Mouse (Mus musculus) embryonic facial prominence, embryonic 10.5 days (tissue): ENCODE results near the gene Patj. TPM values are rescaled to one million over a fixed set of nuclear protein-coding genes. Genes with fewer than 3 reads are reported as not detected.

Source experiments
- DNase-seq: peaks from one replicate; pipeline ENCODE4 v3.0.0-alpha.2; 2017; ENCODE audit warnings: low spot score
- H3K27ac ChIP-seq: fragments of 300-500 bp; sonication (generic); replicated peaks from 2 replicates; pipeline ENCODE4 v1.5.1; 2016; ENCODE audit warnings: mild to moderate bottlenecking
- H3K27me3 ChIP-seq: fragments of 300-500 bp; sonication (generic); replicated peaks from 2 replicates; pipeline ENCODE4 v1.6.1; 2016; ENCODE audit warnings: low read depth, mild to moderate bottlenecking; ENCODE audit not compliant: poor library complexity, severe bottlenecking
- H3K36me3 ChIP-seq: fragments of 300-500 bp; sonication (generic); replicated peaks from 2 replicates; pipeline ENCODE4 v1.6.1; 2016; ENCODE audit warnings: mild to moderate bottlenecking, moderate library complexity
- H3K4me1 ChIP-seq: fragments of 300-500 bp; sonication (generic); 2 replicates; pipeline ENCODE4 v1.6.1; 2016
- H3K4me3 ChIP-seq: fragments of 300-500 bp; sonication (generic); 2 replicates; pipeline ENCODE4 v1.5.1; 2016; ENCODE audit warnings: mild to moderate bottlenecking, moderate library complexity
- H3K9me3 ChIP-seq: fragments of 300-500 bp; sonication (generic); 2 replicates; pipeline ENCODE4 v1.6.1; 2016; ENCODE audit warnings: mild to moderate bottlenecking
- WGBS: fragments of 180-500 bp; shearing (Covaris S2); methylation state at CpG from one replicate; pipeline ENCODE4 v1.1.7; 2016; 5-methylcytosine and 5-hydroxymethylcytosine counted together
- polyA plus RNA-seq: library from polyadenylated mRNA; unstranded; fragments of >200 nt; fragmentation: Nextera tagmentation; extraction: Ambion mirVana; gene quantifications from 2 replicates; pipeline ENCODE4 v1.2.1, GENCODE M21; 2016

Gene Patj
- polyA plus RNA-seq, 1 experiment from 2014 or later: 17.8 TPM

DNA sequence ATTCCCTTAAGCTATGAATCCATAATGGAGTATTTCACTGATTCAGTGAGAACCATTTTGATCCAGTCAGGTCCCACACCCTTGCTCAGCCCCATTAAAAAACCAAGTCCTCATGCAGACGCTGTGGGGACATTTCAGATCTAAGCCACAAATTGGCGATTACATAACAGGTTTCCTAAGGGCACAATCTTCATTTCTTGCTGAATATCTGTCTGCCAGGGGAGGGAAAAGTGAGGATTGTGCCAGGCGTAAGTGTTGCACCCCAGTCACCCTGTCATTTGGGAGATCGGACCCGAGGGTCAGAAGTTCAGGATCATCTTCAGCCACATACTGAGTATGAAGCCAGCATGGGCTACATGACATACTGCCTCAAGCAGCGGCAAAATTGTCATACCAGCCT is 171.2 kb downstream of the Patj start:
- no peak overlapping the region for H3K27ac ChIP-seq
- H3K36me3 ChIP-seq: no peaks in the 10 kb centered on the region
- no peaks in the 10 kb centered on the region for H3K27me3 ChIP-seq
- WGBS: 93% methylated on average over 6 of the region's 6 CpGs
- no peak for DNase-seq
- H3K4me3 ChIP-seq: no peak overlapping the region
- H3K4me1 ChIP-seq: peaks cover 5% of the 10 kb centered on the region; the same call in 1 of the 2 replicates
- H3K9me3 ChIP-seq: no peaks in the 10 kb centered on the region

DNA sequence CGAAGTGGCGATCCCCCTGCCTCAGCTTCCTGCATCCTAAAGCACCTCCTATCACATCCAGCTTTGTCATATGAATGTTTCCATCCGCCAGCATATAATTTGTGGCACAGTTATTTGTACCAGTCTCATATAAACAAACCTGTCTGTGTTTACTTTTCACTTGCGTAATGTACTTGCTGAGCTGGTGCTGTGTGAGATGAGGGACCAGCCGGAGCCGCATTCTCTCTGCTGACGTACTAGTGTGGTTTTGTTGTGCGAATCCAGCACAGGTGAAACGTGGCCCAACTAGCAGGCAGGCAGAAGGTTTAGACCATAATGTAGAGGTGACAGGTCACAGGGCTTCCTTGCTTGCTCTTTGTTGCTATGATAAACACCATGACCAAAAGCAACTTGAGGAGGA is 171.9 kb downstream of the Patj start:
- H3K36me3 ChIP-seq: no peaks in the 10 kb centered on the region
- H3K27ac ChIP-seq: no peak overlapping the region
- H3K9me3 ChIP-seq: no peaks in the 10 kb centered on the region
- no peak for DNase-seq
- 91% methylated on average over 9 of the region's 9 CpGs for whole genome bisulfite sequencing
- H3K27me3 ChIP-seq: no peaks in the 10 kb centered on the region
- no peak overlapping the region for H3K4me3 ChIP-seq
- H3K4me1 ChIP-seq: peaks cover 5% of the 10 kb centered on the region; the same call in 1 of the 2 replicates

DNA sequence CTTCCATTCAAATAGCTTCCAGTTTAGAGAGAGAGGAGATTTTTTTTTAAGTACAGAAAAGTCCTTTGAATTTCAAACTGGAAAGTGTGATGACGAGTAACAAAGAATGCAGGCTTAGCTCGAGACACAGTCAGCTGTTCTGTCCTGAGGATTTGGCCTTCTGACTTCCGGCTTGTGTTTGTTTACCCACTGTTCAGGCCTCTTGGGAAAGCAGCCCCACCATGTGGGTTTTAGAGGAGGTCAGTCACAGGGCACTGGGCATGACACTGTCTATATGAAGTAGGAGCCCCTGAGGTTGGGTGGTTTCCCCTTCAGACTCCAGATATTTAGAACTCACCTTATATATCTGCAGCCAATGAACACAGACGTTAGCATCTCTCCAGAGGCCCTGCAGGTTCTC is 174.3 kb downstream of the Patj start:
- peak; percentile 14 for DNase-seq
- Histone ChIP-seq H3K27ac (no peak overlapping the region), H3K36me3 (no peaks in the 10 kb centered on the region), H3K4me1 (peaks cover 5% of the 10 kb centered on the region; the same call in 1 of the 2 replicates), H3K9me3 (no peaks in the 10 kb centered on the region), H3K27me3 (no peaks in the 10 kb centered on the region), H3K4me3 (no peak overlapping the region)
- 39% methylated on average over 4 of the region's 4 CpGs for WGBS

DNA sequence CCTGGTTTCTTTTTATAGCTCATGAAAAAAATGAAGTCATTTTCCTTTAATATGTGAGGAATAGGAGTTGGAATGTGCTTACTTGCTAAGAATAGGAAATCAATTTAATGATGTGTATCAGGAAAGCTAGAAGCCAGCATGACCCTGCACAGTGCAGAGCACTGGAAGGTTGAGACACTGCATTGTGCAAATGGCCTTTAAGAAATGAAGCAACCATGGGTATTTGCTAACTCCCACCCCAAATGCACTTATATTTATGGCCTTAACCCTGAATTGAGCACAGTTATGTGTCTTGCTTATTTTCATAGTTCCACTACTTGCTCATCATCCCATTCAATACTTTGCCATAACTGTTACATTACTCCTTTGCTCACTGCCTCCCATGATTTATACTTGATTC is 181.7 kb downstream of the Patj start:
- H3K9me3 ChIP-seq: no peaks in the 10 kb centered on the region
- H3K27ac ChIP-seq: no peak overlapping the region
- no peaks in the 10 kb centered on the region for H3K27me3 ChIP-seq
- no peaks in the 10 kb centered on the region for H3K36me3 ChIP-seq
- no peaks in the 10 kb centered on the region for H3K4me1 ChIP-seq
- DNase-seq: no peak
- H3K4me3 ChIP-seq: no peak overlapping the region

DNA sequence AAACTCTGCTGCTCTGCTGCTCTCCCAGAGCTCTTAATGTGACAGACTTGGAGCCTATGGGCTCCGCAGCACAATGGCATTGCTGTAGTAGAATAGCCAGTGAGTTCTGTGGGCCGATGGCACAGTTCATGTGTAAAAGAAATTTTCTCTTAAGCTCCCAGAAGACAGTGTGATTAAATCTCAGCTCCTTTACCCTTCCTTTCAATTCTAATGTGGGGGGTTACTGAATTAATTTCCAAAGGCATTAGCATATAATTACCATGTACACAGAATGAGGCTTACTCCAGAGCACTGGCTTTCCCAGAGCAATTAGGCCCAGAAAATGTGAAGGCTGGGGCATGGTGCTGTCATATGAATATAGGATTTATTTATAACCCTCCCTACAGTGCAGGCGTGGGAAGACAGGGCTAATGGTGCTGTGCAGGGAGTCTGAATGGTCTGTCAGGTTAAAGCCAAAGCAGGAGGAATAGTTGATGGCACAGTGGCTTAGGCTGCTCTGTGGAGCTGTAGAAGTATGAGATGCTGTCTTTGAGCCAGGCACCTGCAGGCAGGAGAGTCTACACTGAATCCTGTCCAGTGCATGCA is 182.5 kb downstream of the Patj start:
- WGBS: 81% methylated on average over 3 of the region's 3 CpGs
- DNase-seq: no peak

DNA sequence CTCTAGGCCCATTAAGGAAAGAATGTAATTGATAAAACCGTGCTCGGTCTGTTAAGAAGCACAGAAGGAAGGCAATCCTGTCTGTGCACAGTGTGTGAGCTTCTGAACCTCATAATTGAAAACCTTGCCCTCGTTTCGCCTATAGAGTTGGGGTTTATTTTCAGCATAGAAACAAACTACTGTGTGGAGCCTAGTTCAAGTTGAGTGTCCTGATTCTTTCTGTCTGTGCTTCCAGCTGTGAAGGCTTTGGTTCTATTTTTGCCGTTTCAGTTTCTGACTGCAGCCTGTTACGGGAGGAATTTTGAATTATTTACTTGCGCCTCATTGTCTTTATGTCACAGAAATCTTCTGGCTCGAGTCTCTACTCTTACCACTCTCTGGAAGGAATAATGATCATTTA is 185.9 kb downstream of the Patj start:
- no peak overlapping the region for H3K27ac ChIP-seq
- DNase-seq: no peak
- H3K4me3 ChIP-seq: no peak overlapping the region
- H3K9me3 ChIP-seq: no peaks in the 10 kb centered on the region
- WGBS: 85% methylated on average over 8 of the region's 8 CpGs
- H3K27me3 ChIP-seq: no peaks in the 10 kb centered on the region
- H3K36me3 ChIP-seq: no peaks in the 10 kb centered on the region
- H3K4me1 ChIP-seq: no peaks in the 10 kb centered on the region

More for the DNA sequence above, 182.5 kb downstream of the Patj start:
- H3K4me1 ChIP-seq: no peaks in the 10 kb centered on the region
- no peak overlapping the region for H3K4me3 ChIP-seq
- no peaks in the 10 kb centered on the region for H3K27me3 ChIP-seq
- no peak overlapping the region for H3K27ac ChIP-seq
- H3K9me3 ChIP-seq: no peaks in the 10 kb centered on the region
- H3K36me3 ChIP-seq: no peaks in the 10 kb centered on the region

DNA sequence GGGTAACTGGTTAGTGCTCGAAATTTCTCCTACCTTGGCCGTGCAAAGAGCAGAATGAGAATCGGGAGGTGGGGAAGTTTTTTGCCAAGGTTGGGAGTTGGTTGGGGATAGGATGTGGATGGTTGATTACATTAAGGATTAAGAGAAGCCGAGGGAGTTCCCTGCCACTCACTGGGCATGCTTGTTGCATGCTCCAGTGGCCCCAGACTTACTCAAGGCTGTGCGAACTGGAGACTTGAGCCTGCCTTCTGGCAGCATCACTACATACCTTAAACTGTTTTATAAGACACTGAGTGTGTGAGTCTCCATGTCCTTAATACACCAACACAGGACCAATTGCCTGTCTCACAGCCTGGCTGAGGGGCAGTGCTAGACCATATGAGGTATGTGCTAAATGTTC is 188.4 kb downstream of the Patj start:
- Histone ChIP-seq H3K27me3 (no peaks in the 10 kb centered on the region), H3K9me3 (no peaks in the 10 kb centered on the region), H3K27ac (no peak overlapping the region), H3K4me3 (no peak overlapping the region), H3K4me1 (no peaks in the 10 kb centered on the region), H3K36me3 (no peaks in the 10 kb centered on the region)
- 79% methylated on average over 5 of the region's 5 CpGs for WGBS
- no peak for DNase-seq

DNA sequence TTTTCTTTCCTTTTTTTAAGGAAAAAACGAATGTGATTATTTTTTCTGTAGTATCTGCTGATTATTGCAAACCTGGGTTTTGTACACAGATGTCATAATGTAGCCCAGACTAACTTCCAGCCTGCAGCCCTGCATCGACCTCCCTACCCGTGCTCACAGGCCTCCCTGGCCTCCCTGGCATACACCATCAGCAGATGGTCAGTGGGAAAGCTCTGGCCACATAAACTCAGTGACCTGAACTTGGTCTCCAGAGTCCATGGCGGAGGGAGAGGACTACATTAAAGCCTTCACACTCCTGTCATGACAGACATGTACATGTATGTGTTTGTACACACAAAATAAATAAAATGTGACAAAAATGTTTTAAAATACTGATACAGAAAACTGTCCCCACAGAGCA is 190.7 kb downstream of the Patj start:
- Histone ChIP-seq H3K36me3 (no peaks in the 10 kb centered on the region), H3K4me1 (no peaks in the 10 kb centered on the region), H3K27ac (no peak overlapping the region), H3K9me3 (no peaks in the 10 kb centered on the region), H3K4me3 (no peak overlapping the region), H3K27me3 (no peaks in the 10 kb centered on the region)
- whole genome bisulfite sequencing: 81% methylated on average over 4 of the region's 4 CpGs
- no peak for DNase-seq

DNA sequence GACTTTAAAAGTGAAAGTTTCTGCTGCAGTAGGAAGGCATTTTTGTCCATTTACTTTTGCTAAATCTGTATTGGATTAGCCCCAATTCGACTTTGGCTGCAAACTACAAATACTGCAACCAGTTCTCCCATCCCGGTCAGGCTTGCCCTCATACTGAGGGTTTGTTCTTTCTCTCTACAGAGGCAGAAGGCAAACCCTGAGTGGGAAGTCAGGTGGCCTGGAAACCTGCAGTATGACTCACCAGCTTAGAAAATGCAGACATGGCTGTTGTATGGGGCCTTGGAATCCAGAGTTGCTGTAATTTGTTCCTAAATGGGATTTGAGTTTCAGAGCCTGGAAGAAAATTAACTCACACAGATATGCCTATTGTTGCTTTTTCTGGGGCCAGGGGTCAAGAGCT is 192.1 kb downstream of the Patj start:
- WGBS: 78% methylated on average over 2 of the region's 2 CpGs

DNA sequence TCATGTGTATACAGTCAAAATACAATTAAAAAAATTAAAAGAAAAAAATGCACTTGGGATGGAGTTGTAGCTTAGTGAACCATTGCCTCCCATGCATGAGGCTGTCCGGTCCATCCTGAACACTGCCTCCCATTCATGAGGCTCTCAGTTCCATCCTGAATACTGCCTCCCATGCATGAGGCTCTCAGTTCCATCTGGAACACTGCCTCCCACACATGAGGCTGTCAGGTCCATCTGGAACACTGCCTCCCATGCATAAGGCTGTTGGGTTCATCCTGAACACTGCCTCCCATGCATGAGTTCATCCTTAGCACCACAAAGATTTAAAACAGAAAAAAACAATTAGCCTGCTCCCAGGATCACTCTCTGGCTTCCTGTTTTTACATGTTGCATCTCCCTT is 198.4 kb downstream of the Patj start:
- Histone ChIP-seq H3K27ac (no peak overlapping the region), H3K4me3 (no peak overlapping the region), H3K27me3 (no peaks in the 10 kb centered on the region), H3K36me3 (no peaks in the 10 kb centered on the region), H3K9me3 (no peaks in the 10 kb centered on the region), H3K4me1 (peaks cover 10% of the 10 kb centered on the region; the same call in 1 of the 2 replicates)
- no peak for DNase-seq
- 88% methylated on average over 1 of the region's 1 CpGs for WGBS

More for the DNA sequence above, 192.1 kb downstream of the Patj start:
- H3K27ac ChIP-seq: no peak overlapping the region
- no peak for DNase-seq
- H3K27me3 ChIP-seq: no peaks in the 10 kb centered on the region
- H3K9me3 ChIP-seq: no peaks in the 10 kb centered on the region
- H3K4me1 ChIP-seq: 0 out of 2 replicates have a peak, but pooled peaks cover 4% of the 10 kb centered on the region
- H3K4me3 ChIP-seq: no peak overlapping the region
- H3K36me3 ChIP-seq: no peaks in the 10 kb centered on the region

DNA sequence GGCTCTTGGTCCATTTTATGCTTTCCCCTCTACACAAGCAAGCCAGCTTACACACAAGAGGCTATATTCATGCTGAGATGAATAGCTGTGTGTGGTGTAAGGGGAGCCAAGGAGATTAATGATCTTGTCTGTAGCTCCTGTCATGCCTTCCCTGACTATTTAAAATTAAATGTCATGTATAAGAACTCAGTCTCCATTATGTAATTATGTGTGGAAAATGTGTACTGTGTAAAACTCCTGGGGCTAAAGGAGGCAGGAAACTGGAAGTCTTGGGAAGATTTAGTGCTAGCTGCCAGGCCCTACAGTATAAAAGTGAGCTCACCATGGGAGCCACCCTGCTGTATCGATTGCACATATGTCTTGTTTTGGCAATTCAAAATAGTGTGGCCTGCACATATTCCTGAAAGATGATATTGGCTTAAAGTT is 203.0 kb downstream of the Patj start:
- WGBS: 86% methylated on average over 1 of the region's 1 CpGs
- H3K4me3 ChIP-seq: no peak overlapping the region
- no peak for DNase-seq
- no peaks in the 10 kb centered on the region for H3K36me3 ChIP-seq
- no peak overlapping the region for H3K27ac ChIP-seq
- no peaks in the 10 kb centered on the region for H3K27me3 ChIP-seq
- H3K9me3 ChIP-seq: no peaks in the 10 kb centered on the region
- H3K4me1 ChIP-seq: peaks cover 6% of the 10 kb centered on the region; the same call in 1 of the 2 replicates

DNA sequence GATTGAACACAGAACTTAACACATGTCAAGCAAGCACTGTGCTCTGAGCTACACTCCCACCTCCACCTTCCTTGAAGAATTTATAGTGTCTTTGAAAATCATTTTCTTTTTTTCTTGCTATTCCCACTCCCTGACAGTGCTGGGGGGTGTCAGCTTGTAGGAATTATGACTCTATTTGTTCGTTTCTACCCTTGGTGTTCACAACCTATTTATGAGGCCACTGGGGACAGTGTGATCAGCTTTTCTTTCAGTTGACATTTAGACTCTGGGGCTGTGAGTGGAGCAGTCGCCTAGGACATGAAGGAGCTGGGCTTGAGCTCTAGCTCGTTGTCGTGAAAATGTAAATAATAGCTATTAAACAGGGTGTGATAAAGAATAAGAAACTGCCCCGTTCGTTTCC is 203.8 kb downstream of the Patj start:
- Histone ChIP-seq H3K4me3 (no peak overlapping the region), H3K27me3 (no peaks in the 10 kb centered on the region), H3K36me3 (no peaks in the 10 kb centered on the region), H3K9me3 (no peaks in the 10 kb centered on the region), H3K27ac (no peak overlapping the region), H3K4me1 (peaks cover 6% of the 10 kb centered on the region; the same call in 1 of the 2 replicates)
- 83% methylated on average over 6 of the region's 6 CpGs for WGBS
- DNase-seq: no peak

DNA sequence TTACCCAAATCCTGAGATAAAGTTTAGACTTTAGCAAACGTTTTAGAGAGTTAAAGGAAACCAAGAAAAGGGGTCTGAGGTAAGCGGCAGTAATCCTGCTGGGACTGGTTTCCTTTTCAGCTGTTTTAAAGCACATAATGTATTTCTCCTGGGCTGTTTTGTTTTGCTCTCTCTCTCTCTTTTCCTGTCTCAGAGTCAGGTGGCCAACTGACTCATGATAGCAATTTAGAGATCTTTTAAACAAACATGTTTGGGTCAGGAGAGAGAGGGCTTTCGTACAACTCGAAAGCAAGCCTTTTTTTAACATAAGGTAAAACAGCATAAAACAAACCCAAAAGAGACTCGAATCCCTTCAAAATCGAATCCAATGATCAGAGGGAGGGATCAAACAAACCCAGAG is 207.5 kb downstream of the Patj start:
- Histone ChIP-seq H3K27me3 (no peaks in the 10 kb centered on the region), H3K36me3 (no peaks in the 10 kb centered on the region), H3K4me3 (no peak overlapping the region), H3K4me1 (peaks cover 6% of the 10 kb centered on the region; the same call in 1 of the 2 replicates), H3K9me3 (no peaks in the 10 kb centered on the region), H3K27ac (no peak overlapping the region)
- WGBS: 66% methylated on average over 6 of the region's 6 CpGs
- no peak for DNase-seq
